Mouse (Mus musculus) C2C12 (cell line): Measurements from ENCODE around the gene Fn3k.

Source experiments
- CTCF ChIP-seq: IDR thresholded peaks from one replicate; pipeline ENCODE4 v1.5.1; 2011; ENCODE audit not compliant: control insufficient read depth, insufficient read depth, insufficient read length
- USF1 ChIP-seq: IDR thresholded peaks from one replicate; pipeline ENCODE4 v1.6.1; 2011; ENCODE audit warnings: low read depth, mild to moderate bottlenecking, control low read depth, moderate library complexity

DNA sequence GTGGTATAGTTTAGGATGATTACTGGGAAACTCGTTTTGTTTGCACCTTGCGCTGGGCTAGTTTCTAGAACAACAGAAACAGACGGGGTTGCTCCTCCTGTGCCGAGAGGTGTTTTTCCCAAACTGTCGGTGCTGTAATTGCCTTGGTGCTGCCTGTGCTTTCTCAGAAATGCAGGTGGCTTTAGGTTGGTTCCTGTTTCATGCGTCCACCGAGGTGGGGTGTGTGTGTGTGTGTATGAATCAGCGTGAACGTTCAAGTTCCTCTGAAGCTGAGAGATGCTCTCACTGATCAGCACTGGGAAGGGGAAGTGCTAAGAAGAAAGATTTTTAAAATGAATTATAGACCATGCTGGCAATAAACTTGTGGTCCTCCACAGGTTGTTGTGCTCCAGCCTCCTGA, 51.2 kb downstream of the Fn3k start:
- TF ChIP-seq CTCF (no peak), USF1 (no peak)
